Mouse (Mus musculus) T-helper 2 cell (primary cell): ENCODE results near the gene Smurf1.

Experiments used
- in situ Hi-C: fragments of 300-600 bp; cut with MboI, MseI; formaldehyde crosslinking; loops from one replicate; pipeline ENCODE4 v1.15.1; 2025; ENCODE audit warnings: high pct_unique_total_duplicates

Gene Smurf1

DNA sequence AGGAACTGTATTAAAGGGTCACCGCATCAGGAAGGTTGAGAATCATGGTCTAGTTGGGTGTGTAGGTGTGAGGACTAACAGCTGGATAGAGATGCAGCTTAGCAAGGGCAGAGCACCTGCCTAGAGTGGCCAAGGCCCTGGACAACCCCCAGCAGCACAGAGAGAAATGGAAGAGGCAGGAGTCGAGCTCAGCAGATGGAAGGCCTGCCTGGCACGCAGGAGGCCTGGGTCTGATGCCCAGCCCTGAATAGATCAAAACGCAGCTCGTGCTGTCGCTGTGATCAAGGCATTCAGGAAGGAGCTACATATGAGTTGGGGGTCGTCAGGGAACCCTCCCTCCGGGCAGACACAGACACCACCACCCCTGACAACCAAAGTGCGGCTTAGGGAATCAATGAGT is 7.4 kb downstream of the Smurf1 start:
- in situ Hi-C loops: no loop called here

DNA sequence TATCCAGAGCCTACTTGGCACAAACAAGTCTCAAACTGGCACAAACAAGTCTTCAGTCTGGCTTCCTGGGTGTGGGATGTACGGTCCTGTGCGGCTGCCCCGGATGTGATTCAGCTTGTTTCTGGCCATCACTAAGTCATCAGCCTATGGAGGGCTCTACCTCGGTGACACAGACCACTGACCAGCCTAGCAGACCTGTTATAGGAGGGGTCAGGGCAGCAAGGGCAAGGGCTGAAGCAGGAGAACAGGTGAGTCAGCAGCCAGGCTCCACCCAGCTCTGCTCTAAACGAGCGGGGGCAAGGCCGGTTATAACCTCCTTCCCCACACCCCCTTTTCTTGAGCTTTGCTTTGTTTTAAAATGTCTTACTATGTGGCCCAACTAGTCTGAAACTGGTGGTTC is 11.2 kb downstream of the Smurf1 start:
- in situ Hi-C loops: no loop called here

DNA sequence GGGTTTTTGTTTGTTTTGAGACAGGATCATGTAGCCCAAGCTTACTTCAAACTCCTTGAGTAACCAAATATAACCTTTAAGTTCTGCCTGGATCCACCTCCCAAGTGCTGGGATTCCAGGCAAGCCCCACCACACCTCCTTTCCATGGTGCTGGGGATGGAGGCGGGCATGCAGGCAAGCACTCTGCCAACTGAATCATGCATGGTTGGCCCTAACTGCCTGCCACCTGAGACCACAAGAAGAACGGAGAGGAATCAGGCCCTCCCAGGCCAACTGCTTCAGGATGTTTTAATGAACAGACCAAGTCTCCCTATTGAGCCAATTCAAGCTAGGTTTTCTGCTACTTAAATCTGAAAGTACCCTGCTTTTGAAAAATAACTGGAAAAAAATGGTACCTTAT is 13.1 kb downstream of the Smurf1 start:
- in situ Hi-C loops: no loop called here

DNA sequence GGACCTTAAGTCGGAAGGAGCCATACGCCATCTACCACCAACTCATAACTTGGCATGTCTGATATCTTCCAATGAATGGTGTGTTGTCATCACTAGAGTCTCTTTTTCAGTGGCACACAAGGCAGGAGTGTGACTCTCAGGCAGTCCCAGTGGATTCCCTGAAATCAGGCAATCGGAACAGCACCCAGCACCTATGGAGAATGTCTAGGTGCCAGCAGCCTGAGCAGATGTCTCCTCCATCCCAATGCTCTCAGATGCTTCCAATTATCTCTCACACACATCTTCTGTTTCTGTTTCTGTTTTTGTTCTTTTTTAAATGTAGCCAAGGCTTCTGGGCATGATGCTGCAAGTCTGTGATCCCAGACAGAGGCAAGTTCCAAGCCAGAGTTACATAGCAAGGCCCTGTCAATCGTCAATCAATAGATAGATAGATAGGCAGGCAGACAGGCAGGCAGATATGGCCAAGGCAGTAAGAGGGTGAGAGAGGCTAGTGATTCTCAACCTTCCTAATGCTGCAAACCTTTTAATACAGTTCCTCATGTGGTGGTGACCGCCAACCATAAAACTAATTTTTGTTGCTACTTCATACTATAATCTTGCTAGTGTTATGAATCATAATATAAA is 15.1 kb downstream of the Smurf1 start:
- in situ Hi-C loops: no loop called here

DNA sequence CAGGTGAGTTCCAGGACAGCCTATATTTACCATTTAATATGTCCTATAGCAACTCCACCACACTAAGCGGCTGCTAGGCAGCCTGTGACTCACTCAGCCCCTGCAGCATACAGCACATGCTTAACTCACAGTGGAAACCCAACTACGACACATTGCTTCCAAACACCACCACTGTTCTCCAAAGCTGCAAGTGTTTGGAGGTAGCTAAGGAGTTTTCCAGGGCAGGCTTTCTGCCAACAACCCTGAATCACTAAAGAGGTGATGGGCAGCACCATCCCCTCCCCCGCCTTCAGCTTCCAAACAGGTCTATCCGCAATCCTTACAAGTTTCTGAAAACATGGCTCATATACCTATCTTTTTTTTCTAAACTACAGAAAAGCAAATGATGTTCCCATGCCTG is 15.8 kb downstream of the Smurf1 start:
- in situ Hi-C loops: no loop called here

DNA sequence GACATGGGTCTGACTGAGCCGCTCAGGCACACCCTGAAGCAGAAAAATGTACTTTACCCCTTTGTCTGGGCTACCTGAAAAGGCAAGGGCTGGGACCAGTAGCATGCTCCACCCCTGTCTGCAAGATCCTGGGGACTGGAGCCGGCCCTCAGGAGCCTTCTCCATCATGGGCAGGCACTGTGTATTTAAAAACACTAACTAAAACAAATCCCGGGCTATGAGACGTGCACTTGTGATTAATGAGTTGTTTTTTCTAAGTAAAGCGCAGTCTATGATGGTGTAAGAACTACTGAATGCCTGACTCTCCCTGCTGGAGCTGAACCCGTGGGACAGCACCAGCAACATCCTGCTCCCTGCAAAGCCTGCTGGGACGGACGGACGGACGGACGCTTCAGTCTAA is 17.2 kb downstream of the Smurf1 start:
- in situ Hi-C loops: no loop called here

DNA sequence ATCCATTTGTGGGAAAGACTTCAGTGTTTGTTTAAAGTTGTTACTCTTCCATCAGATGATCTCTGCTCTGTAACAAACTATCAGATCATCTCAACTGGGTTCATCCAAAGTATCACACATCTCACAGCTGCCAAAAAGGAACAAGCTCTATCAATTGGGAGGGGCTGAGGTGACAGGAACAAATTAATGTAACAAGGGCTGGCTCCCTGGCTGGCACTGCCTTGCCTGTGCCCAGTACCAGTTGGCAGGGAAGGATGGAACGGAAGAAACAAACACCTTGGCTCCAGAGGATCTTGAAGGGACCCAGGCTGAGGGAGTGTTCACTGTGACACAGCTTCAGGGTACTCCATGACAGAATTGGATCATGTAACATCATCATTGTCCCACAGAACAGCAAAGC is 17.6 kb downstream of the Smurf1 start:
- in situ Hi-C loops: no loop called here

DNA sequence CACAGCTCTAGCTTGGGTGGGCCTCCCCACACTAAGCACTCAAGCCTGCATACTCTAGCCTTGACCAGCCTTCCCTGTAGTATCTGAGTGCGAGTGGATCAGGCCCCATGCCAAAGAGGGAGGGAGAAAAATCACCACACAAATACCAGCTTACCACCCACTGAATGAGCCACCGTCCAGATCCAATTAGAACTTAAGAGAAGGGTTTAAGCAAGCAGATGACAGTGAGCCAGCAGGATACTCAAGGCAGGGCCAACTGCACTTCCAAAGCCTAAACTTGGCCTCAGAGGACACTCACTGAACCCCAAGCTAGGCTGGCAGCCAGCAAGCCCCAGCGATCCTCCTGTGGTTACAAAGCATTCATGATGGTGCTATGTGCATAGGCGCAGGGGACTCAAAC is 19.6 kb downstream of the Smurf1 start:
- in situ Hi-C loops: no loop called here

DNA sequence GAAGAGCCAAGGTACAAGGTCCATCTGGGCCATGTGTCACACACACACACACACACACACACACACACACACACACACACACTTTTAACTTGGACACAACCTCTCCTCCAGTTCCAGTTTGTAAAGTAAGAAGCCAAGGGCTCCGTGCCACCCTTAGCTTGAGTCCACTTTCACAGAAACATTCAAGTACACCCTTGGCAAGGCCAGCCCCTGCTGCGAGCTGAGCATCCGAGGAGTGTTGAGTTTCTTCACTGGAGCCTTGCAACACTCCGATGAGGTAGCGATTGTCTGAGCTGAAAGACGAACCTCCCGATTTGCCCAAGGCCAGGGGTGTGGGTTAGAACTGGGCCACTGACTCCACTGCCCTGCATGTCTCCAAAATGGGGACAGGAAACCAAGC is 20.7 kb downstream of the Smurf1 start:
- in situ Hi-C loops: no loop called here

DNA sequence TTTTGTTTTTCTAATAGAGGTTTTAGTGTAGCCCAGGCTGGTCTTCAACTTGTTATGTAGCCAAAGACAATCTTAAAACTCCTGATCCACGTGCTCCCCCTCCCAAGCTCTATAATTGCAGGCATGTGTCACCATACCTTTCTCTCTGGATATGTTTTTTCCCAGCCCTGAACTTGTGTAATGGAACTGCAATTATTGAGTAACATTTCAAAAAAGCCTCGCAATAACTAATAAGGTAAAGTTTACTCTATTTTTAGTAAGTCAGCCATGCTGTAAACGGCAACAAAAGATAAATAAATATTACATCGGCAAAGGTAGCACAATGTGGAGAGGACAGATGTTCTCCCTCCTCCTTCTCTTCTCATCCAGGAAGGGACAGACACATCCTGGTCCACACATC is 21.3 kb downstream of the Smurf1 start:
- in situ Hi-C loops: no loop called here

DNA sequence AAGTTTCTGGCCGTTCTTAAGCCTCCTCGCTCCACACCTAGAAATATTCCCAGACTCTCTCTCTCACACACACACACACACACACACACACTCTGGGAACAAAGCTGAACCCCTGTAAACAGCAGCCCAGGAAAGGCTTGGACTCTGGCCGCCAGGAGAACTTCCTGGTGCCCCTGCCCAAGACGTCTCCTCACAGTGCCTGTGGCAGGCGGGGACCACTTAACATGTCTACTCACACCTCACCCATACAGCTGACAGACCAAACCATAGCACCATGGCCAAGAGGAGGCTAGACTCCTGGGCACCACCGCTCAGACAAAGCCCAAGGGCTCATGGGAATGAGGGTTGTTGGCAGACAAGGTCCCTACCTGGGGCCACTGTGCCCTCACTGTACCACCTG is 22.3 kb downstream of the Smurf1 start:
- in situ Hi-C loops: no loop called here

DNA sequence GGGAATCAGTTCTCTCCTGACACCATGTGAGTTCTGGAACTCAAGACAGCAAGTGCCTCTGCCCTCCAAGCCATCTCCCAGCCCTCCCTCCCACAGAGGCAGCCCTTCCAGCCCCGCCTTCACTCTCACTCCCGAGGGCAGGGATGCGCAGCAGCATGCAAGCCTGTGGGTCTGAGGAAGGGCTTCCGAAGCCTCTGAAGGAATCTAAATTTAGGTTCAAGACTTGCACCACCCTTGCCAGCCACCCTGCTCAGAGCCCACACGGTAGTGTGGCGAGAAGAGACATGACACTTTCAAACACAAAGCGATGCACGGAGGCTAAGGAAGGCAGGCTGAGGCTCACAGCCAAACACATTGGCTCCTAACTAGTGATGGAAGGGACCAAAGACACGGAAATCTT is 23.2 kb downstream of the Smurf1 start:
- in situ Hi-C loops: no loop called here

DNA sequence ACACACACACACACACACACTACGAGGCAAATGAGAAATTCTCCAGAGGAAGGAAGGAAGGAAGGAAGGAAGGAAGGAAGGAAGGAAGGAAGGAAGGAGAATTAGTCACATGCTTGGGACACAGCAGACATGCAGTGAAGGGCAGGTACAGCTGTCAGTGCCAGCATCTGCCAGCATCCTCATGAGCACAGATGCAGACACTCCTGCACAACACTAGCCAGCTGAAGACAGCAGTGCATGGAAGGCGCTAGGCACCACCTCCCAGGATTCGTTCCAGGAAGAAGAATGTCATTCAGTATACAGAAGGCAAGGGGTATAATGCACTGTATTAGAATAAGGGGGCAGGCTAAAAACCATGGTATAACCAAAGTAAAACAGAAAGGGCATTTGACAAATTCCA is 24.7 kb downstream of the Smurf1 start:
- in situ Hi-C loops: no loop called here

DNA sequence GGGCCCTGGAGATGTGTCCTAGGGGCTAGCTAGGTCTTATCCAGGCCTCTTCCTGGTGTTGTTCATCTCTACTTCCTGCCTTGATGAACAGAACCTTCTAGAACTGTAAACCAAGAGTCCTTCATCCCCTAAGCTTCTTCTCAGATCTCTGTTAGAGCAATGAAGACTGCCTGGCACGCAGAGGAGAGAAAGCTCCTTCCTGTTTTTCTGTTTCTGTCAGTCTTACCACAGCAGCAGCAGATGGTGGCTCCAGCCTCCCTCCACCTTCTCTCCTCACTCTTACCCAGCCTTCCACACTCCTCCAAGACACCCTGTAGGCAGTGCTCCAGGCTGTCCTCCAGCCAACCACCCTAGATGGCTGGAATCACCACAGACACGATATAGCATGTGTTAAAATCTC is 28.3 kb downstream of the Smurf1 start:
- in situ Hi-C loops: no loop called here

DNA sequence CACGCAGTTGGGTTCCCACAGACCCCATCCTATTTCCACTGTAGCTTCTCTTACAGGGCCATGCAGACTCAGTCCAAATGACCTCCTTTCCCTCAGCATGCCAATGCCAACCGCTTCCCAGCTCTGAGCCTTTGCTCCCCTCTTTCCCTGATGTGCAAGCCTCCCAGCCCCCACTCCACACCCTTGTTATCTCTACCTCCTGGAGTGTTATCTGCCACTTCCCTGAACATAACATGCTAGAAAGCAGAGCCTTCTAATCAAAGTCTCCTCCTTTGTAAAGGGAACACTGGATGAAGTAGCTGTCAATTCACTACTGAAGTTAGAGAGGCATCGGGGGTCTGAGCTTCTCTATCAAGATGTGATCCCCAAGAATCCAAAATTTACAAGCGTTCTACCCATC is 32.2 kb downstream of the Smurf1 start:
- in situ Hi-C loops: no loop called here

DNA sequence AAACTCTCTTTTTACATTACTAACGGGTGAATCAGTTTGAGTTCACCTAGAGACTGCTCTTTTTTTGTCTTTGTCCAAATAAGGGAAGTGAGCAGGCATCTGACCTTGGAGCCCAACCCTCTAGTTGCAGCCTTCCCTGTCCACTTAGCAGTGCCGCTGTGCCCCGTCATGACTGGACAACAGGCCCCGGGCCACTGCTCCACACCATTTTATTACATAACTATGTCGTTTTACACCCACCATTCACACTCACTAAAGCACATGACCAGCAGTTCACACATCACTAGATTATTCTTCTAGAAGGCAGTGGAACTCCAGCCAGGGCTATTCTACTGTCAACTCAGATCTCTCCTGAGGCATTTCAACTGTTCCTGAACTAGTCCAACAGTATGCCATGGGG is 33.8 kb downstream of the Smurf1 start:
- in situ Hi-C loops: no loop called here

DNA sequence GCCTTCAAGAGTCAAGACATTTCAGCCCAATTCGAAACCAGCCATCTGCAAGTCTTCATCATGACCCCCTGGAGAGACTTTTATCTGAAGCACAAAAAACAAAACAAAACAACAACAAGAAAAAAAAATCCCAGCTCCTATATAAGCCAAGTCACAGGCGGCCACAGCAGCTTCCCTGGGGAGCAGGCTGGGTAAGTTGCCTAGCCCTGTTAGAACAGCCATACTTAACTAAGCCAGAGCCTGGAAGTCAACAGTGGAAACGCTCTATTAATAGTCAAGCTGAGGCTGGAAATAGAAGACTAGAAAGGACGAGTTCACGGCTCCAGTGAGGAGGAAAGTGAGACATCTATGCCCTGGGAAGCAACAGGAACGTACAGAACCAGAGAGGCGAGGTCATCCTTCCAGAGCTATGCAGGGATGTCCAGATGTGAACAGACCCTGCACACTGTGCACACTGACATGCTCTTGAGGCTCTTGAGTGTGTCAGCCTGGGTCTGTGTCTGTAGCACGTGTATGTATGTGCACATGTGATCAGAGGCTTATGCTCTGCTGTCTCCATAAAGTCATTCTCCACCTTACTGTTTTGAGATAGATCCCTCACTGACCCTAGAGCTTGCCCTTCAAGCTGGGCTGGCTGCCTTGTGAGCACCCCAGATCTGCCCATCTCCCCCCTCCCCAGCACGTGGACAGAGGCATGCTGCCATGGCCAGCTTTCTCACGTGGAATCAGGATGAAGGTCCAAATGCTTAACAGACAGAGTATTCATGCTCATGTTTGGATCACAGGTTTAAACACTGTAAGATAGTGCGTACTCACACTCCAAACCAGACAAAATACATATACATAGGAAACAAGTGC is 36.6 kb downstream of the Smurf1 start:
- in situ Hi-C loops: no loop called here

DNA sequence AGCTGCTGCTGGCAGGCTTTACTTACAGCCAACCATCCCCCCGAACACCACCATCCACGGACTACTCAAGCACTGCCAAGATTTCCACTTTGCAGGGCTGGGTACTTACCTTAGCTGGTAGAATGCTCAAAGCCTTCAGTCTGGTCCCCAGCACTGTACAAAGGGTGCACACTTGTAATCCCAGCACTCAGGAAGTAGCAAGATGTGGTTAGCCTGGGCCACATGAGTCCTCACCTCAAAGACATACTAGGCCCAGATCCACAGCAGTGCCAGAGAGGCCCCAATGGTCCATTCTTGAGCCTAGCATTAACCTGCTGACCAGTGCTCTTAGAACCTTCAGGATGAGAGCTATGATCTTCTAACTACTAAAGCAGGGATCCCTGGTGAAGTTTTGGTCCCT is 39.4 kb downstream of the Smurf1 start:
- in situ Hi-C loops: no loop called here

DNA sequence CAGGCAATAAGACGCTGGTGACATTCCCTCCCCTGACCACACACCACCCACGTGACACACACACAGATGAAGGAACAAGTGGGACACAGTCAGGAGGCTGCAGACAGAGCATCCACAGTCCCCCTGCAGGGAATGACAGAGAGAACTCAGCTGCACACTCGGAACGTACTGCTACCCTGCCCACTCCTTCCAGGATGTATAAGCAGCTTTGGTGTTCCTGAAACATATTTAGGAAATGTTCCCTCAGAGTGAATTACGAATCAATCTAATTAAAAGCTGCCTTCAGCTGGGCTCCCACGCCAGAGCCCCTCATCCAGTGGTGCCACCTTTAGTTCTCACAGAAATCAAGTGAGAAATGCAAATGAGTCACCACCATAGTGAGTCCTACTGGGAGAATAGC is 42.3 kb downstream of the Smurf1 start:
- in situ Hi-C loops: no loop called here

DNA sequence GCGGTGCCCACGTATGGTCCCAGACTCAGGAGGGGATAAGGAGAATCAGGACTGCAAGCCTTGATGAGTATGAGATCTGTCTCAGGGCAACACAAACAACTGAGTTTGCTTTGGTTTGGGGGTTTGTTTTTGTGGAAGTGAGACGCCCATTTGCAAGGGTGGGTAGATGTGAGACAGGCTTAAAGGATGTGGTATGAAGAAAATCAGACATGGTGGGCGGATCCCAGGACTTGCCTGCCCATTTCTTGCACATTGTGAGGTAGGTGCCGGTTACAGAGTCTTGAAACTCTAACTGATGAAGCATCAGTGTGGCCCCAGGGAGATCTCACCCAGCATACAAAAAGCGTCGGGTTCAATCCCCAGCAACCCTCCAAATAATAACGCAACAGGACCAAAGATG is 45.9 kb downstream of the Smurf1 start:
- in situ Hi-C loops: no loop called here

DNA sequence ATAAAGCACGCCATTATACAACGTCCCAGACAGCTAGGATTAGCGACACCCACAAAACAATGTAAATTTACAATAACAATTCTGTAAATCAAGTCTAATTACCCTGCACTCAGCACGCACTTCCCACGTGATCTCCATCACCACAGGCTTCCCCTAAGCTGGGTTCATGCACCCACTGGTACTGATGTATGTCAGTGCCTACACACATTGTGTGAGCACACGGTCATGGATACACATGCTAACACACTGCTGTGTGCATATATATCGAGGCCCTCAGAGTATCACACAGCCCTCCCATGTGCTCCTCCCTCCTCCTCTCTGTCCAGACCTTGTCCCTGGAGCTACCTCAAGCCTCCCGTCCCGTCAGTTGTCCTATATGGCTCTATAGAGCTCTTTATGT is 46.5 kb downstream of the Smurf1 start:
- in situ Hi-C loops: no loop called here

DNA sequence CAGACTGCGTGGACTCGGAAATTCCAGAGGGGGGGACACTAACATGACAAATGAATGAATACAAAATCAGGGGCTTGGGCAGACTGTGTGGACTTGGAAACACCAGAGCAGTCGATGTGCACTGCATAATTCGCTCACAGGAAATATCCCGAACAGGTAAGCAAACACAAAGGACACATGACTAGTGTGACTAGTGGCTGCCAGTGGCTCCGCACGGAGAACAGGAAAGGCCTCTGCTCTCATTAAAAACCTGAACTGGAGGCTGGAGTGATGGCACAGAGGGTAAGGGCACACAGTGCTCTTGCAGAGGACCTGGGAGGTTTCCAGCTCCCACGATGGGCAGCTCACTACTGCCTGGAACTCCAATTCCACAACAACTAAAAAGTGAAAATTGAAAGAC is 47.4 kb downstream of the Smurf1 start:
- in situ Hi-C loops: no loop called here

DNA sequence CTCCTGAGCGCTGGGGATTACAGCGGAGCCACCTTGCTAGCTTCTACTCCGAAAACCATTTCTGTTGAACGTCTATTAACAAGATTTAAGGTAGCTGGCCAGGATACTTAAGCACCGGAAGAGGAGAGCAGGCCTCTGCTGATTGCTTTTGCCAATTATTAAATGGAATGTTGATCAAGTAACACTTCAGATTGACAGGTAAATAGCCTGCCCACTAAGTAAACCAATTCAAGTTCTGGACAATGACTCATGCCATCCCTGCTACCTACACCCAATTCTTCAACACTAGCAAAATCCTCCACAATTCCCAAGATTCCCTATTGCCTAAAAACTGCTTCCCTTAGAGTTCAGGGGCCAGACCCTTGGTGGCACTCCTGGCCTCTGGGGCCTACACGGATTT is 48.5 kb downstream of the Smurf1 start:
- in situ Hi-C loops: no loop called here

DNA sequence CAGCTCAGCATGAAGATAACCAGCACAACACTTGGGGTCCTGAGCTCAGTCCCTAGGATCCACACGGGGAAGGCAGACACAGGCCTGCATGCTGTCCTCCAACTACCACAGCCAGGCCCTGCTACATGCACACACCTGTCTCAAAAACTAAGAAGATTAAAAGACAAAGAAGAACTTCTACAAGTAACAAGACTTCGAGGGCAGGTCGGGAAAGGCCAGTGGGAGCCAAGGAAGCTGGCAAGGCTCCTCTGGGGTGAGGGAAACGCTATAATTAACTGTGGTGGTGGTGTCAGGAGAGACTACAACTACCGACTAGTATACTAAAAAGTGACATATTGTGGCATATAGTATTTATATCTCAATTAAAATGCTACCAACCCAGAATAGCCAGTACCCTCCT is 49.8 kb downstream of the Smurf1 start:
- in situ Hi-C loops: no loop called here
